Mouse (Mus musculus) R1 (cell line): ENCODE results near the gene Tbc1d24.

ENCODE experiments used
- DNase-seq: peaks from one replicate; pipeline ENCODE4 v3.0.0-alpha.2; 2018; ENCODE audit warnings: low read depth, low spot score

The Tbc1d24 gene

GRCm38 (mm10) chr17:24210591-24210990 is 5.2 kb upstream of the Tbc1d24 start:
- no peak for DNase-seq

GRCm38 (mm10) chr17:24209916-24210240 is 4.5 kb upstream of the Tbc1d24 start:
- no peak for DNase-seq

DNA sequence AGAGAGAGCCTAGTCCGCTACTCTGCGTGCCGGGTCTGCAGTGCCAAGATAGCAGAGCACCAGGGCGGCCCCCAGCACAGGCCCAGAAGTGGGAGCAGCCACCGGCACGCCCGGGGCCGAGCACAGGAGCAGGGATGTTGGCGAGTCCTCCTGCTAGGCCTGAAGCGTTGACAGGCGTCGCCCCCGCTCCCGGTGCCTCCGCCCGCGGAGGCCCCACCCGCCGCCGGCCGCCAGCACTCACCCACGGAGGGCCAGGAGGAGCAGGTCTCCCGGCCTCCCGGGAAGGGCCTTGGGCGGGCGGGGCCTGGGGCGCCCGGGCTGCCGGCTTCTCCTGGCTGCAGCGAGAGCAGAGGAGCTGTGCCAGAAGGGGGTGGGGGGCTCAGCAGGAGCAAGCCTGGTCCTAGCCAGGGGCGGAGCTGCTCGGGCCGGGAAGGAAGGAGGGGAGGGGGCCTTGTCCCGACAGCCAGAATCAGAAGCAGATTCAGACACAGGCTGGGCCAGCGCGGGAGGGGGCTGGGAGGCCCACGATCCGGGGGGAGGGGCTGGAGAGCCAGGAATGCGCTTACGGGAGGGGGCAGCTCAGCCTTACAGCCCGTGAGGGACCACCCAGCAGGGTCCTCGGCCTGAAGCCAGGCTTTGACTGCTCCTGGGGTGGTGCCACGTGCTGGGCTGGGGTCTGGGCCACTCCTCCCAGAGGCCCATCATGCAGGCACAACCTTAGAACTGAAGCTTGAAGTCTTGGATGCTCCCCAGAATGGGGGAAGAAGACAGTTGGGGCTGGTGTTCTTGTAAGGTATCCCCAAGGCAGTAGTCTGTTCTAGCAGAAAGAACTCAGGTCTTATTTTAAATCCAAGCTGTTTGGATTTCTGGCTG is 3.9 kb upstream of the Tbc1d24 start, which contains the start of gene Ntn3:
Gene Ntn3 (minus strand): TSS at position 489 of the 873 bp plus-strand sequence.
- peak; percentile 78 for DNase-seq

DNA sequence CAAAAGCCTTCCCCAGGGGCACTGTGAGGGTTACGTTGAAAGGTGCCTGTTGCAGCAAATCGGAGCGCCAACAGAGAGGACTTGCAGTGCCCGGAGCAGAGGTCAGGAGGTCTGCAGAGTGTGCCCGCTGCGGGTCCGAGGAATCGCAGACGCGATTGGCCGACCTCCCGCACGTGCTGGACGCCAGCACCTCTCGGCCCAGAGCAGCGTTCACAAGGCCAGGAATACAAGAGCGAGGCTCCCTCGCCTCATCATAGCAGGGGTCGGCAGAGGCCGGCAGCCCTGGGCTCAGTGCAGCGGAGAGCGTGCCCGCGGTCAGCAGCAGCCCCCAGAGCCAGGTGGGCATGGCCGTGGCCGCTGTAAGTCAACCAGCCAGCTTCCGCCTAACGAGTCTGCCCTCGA is 3.3 kb upstream of the Tbc1d24 start:
- DNase-seq, result no peak

- DNase-seq, result no peak
These were observed 2.6 kb upstream of the Tbc1d24 start for GRCm38 (mm10) chr17:24207768-24208640.

- peak; percentile 78 for DNase-seq
These were observed 1.3 kb upstream of the Tbc1d24 start for GRCm38 (mm10) chr17:24206451-24207351.

DNA sequence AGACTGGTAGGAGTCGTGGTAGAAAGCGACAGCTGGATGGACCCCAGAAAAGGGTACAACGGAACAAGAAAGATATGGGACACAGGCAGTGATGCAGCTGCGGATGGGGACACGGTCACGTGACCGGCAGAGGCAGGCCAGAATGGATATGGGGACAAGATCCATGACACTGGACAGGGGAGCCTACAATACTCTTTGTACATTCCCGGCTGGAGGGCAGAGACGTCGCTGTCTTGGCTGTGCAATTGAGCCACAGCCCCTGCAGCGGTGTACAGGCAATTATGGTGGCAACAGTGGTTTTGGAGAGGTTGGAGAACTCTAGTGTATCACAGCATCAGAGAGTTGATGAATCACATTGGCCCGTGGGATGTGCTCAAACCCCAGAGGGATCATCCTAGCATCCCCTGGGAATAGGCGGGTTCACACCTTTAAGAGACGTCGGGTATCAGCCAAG is 573 bp upstream of the Tbc1d24 start:
- no peak for DNase-seq

GRCm38 (mm10) chr17:24204846-24205245 is 516 bp downstream of the Tbc1d24 start:
- DNase-seq, result no peak

GRCm38 (mm10) chr17:24203611-24204534 is 1.5 kb downstream of the Tbc1d24 start:
- DNase-seq, result no peak

DNA sequence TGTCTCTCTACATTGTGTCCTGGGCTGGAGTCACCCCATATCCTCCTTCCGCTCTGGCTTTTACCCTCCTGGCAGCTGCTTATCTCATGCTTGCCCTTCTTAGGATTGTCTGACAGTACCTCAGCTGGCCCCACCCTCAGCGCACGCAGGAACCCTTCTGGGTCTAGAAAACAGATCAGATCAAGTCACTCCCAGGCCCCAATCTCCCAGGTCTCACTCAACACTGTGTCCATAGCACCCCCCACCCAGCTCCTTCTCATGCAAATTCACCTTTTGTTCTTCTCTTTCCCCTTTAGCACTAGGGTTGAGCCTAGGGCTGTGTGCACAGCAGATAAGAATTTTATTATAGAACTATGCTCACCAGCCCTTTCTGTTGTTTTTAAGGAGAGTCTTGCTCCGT is 2.3 kb downstream of the Tbc1d24 start:
- DNase-seq, result peak; percentile 90

DNA sequence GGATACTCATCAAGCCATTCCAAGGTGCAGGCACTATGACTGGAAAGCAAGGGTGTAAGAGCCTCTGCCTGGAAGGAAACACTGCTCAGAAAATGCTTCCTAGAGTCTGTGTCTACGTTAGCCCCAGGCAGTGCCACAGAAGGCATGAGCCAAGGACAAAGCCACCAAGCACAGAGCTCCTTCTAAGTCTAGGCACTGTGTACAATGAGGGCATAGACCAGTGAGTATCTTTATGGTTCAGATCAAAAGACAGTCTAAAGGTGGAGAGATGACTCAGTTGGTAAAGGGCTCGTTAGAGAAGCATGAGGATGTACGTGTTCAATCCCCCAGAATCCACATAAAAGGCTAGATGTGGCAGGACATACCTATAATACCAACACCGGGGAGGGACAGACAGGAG is 4.3 kb downstream of the Tbc1d24 start:
- no peak for DNase-seq

DNA sequence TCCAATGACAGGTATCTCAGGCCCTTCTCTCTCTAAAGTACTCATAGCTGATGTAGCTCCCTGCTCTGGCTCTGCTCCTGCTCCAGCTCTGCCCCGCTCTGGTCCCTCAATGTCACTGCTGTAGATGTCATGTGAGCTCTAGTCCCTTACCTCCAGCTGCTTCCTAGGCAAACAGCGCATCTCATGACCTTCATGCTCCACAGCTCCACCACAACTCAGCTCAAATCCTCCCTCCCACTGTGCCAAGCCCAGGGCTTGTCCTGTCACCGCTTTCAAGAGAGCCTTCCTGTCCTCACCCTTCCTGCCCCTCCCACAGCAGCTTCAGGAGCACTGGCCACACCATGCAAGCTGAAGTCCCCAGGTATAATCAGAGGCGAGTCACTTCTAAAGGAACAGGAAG is 5.6 kb downstream of the Tbc1d24 start:
- peak; percentile 77 for DNase-seq

GRCm38 (mm10) chr17:24199252-24199651 is 6.1 kb downstream of the Tbc1d24 start:
- no peak for DNase-seq

GRCm38 (mm10) chr17:24197032-24197824 is 8.1 kb downstream of the Tbc1d24 start:
- DNase-seq, result no peak

DNA sequence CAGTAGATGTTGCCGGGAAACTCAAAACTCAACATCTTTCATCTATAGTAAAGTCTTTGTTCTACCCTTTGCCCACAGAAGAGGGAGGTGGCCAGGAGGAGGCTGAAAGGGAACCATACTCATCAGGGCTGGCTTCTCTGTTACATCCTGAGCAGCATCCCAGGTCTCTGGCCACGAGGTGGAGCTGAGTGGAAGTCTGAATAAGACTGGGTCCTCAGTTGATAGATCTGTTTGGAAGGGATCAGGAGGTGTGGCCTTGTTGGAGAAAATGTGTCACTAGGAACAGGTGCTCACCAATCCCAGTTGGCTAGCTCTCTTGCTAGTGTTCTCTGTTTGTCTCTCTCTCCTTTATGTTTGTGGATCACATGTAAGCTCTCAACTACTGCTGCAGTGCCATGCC is 10.0 kb downstream of the Tbc1d24 start:
- peak; percentile 57 for DNase-seq

- DNase-seq, result no peak
These were observed 11.6 kb downstream of the Tbc1d24 start for GRCm38 (mm10) chr17:24193769-24194168.

DNA sequence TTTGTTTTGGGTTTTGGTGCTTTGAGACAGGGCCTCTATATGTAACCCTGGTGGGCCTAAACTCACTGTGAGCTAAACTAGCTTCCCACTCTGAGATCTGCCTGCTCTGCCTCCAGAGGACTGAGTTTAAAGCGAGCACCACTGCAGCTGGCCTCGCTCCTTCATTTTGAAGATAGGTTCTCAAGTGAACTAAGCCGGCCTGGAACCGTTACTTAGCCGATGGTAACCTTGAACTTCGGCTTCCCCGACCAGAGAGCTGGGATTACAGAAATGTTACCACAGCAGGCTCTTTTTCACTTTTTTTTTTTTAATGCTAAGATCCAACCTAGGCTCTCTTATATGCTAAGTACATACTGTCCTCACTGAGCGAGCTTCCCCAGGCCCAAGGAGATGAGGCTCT is 12.1 kb downstream of the Tbc1d24 start:
- peak; percentile 61 for DNase-seq

DNA sequence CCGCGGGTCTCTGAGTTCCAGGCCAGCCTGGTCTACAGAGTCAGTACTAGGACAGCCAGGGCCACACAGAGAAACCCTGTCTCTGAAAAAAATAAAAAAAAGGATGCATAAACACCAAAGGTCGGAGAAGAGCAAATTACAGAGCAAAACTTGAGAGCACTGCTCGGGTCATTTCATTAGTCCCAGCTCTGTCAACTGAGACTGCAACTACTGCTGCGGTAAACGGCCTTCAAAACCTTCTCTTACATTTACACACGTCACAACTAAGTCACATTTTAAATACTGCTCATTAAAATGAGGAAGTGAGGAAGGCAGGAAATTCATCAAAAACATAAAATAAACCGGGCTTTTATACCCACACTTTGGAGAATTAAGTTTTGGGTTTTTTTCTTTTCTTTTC is 12.5 kb downstream of the Tbc1d24 start:
- no peak for DNase-seq

DNA sequence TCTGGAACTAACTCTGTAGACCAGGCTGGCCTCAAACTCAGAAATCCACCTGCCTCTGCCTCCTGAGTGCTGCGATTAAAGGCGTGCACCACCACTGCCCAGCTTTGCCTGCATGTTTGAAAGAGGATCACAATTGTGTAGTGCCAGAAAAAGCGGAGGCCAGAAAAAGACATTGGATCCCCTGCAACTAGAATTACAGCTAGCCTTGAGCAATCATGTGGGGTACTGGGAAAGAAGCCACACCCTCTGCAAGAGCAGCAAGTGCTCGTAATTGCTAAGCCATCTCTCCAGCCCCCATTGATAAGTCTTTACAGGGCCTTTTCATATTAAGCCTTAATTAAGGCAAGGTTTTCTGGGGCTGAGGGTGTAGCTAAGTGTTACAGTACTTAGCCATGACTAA is 13.9 kb downstream of the Tbc1d24 start:
- no peak for DNase-seq

- DNase-seq, result no peak
These were observed 14.4 kb downstream of the Tbc1d24 start for GRCm38 (mm10) chr17:24190934-24191333.
